Mouse (Mus musculus): ENCODE data around the gene Slc17a8. TPM values are rescaled to one million over a fixed set of nuclear protein-coding genes. Genes with fewer than 3 reads are reported as not detected.

The Slc17a8 gene
- polyA plus RNA-seq, 1 experiment: not detected

GRCm38 (mm10) chr10:89595935-89596334 lies 25.1 kb downstream of the Slc17a8 start:
- Histone ChIP-seq H3K4me3 (replicated peaks; ENCODE audit: extremely low read depth, low read depth, low read length) (no peak overlapping the region), H3K4me1 (ENCODE audit: control insufficient read depth, insufficient read depth, low read length) (no peaks in the 10 kb centered on the region)
- TF ChIP-seq CTCF (IDR thresholded peaks at IDR 0.05; ENCODE audit: insufficient read depth, low read length): no peak
- no peak for TF ChIP-seq POLR2A (IDR thresholded peaks at IDR 0.05; ENCODE audit: borderline replicate concordance, extremely low read depth, low read depth, low read length)
- WGBS: 88% methylated on average over 5 of the region's 5 CpGs
- DNase-seq: no peak

GRCm38 (mm10) chr10:89595514-89595913 lies 25.5 kb downstream of the Slc17a8 start:
- DNase-seq: no peak
- H3K4me1 ChIP-seq (ENCODE audit: control insufficient read depth, insufficient read depth, low read length): no peaks in the 10 kb centered on the region
- 58% methylated on average over 1 of the region's 1 CpGs for WGBS
- TF ChIP-seq POLR2A (IDR thresholded peaks at IDR 0.05; ENCODE audit: borderline replicate concordance, extremely low read depth, low read depth, low read length): no peak
- TF ChIP-seq CTCF (IDR thresholded peaks at IDR 0.05; ENCODE audit: insufficient read depth, low read length): no peak
- no peak overlapping the region for H3K4me3 ChIP-seq (replicated peaks; ENCODE audit: extremely low read depth, low read depth, low read length)

GRCm38 (mm10) chr10:89594309-89594708 lies 26.7 kb downstream of the Slc17a8 start:
- WGBS: 57% methylated on average over 4 of the region's 4 CpGs
- H3K4me1 ChIP-seq (ENCODE audit: control insufficient read depth, insufficient read depth, low read length): no peaks in the 10 kb centered on the region
- no peak overlapping the region for H3K4me3 ChIP-seq (replicated peaks; ENCODE audit: extremely low read depth, low read depth, low read length)
- TF ChIP-seq CTCF (IDR thresholded peaks at IDR 0.05; ENCODE audit: insufficient read depth, low read length) (no peak), POLR2A (IDR thresholded peaks at IDR 0.05; ENCODE audit: borderline replicate concordance, extremely low read depth, low read depth, low read length) (no peak)
- DNase-seq: no peak

- 73% methylated on average over 4 of the region's 4 CpGs for WGBS
- Histone ChIP-seq H3K4me1 (ENCODE audit: control insufficient read depth, insufficient read depth, low read length) (no peaks in the 10 kb centered on the region), H3K4me3 (replicated peaks; ENCODE audit: extremely low read depth, low read depth, low read length) (no peak overlapping the region)
- no peak for TF ChIP-seq POLR2A (IDR thresholded peaks at IDR 0.05; ENCODE audit: borderline replicate concordance, extremely low read depth, low read depth, low read length)
- TF ChIP-seq CTCF (IDR thresholded peaks at IDR 0.05; ENCODE audit: insufficient read depth, low read length): no peak
- DNase-seq: no peak
Measured at GRCm38 (mm10) chr10:89592797-89593196, 28.3 kb downstream of the Slc17a8 start.

GRCm38 (mm10) chr10:89589877-89590276 lies 31.2 kb downstream of the Slc17a8 start:
- H3K4me3 ChIP-seq (replicated peaks; ENCODE audit: extremely low read depth, low read depth, low read length): no peak overlapping the region
- no peaks in the 10 kb centered on the region for H3K4me1 ChIP-seq (ENCODE audit: control insufficient read depth, insufficient read depth, low read length)
- no peak for DNase-seq
- 86% methylated on average over 1 of the region's 1 CpGs for WGBS
- TF ChIP-seq POLR2A (IDR thresholded peaks at IDR 0.05; ENCODE audit: borderline replicate concordance, extremely low read depth, low read depth, low read length) (no peak), CTCF (IDR thresholded peaks at IDR 0.05; ENCODE audit: insufficient read depth, low read length) (no peak)

- 84% methylated on average over 1 of the region's 1 CpGs for WGBS
- no peaks in the 10 kb centered on the region for H3K4me1 ChIP-seq (ENCODE audit: control insufficient read depth, insufficient read depth, low read length)
- no peak overlapping the region for H3K4me3 ChIP-seq (replicated peaks; ENCODE audit: extremely low read depth, low read depth, low read length)
Measured at GRCm38 (mm10) chr10:89588708-89589107, 32.3 kb downstream of the Slc17a8 start.

GRCm38 (mm10) chr10:89584709-89585108 lies 36.3 kb downstream of the Slc17a8 start:
- Histone ChIP-seq H3K4me1 (ENCODE audit: control insufficient read depth, insufficient read depth, low read length) (no peaks in the 10 kb centered on the region), H3K4me3 (replicated peaks; ENCODE audit: extremely low read depth, low read depth, low read length) (no peak overlapping the region)
- DNase-seq: no peak
- TF ChIP-seq POLR2A (IDR thresholded peaks at IDR 0.05; ENCODE audit: borderline replicate concordance, extremely low read depth, low read depth, low read length) (no peak), CTCF (IDR thresholded peaks at IDR 0.05; ENCODE audit: insufficient read depth, low read length) (no peak)
- 84% methylated on average over 4 of the region's 4 CpGs for WGBS

More at GRCm38 (mm10) chr10:89588708-89589107, 32.3 kb downstream of the Slc17a8 start:
- DNase-seq: no peak
- TF ChIP-seq CTCF (IDR thresholded peaks at IDR 0.05; ENCODE audit: insufficient read depth, low read length): no peak

- H3K4me1 ChIP-seq (ENCODE audit: control insufficient read depth, insufficient read depth, low read length): no peaks in the 10 kb centered on the region
- no peak for DNase-seq
- no peak for TF ChIP-seq CTCF (IDR thresholded peaks at IDR 0.05; ENCODE audit: insufficient read depth, low read length)
- no peak for TF ChIP-seq POLR2A (IDR thresholded peaks at IDR 0.05; ENCODE audit: borderline replicate concordance, extremely low read depth, low read depth, low read length)
- WGBS: 86% methylated on average over 4 of the region's 4 CpGs
- H3K4me3 ChIP-seq (replicated peaks; ENCODE audit: extremely low read depth, low read depth, low read length): no peak overlapping the region
Measured at GRCm38 (mm10) chr10:89578801-89579200, 42.3 kb downstream of the Slc17a8 start.

- H3K4me1 ChIP-seq (ENCODE audit: control insufficient read depth, insufficient read depth, low read length): no peaks in the 10 kb centered on the region
- H3K4me3 ChIP-seq (replicated peaks; ENCODE audit: extremely low read depth, low read depth, low read length): no peak overlapping the region
- TF ChIP-seq CTCF (IDR thresholded peaks at IDR 0.05; ENCODE audit: insufficient read depth, low read length) (no peak), POLR2A (IDR thresholded peaks at IDR 0.05; ENCODE audit: borderline replicate concordance, extremely low read depth, low read depth, low read length) (no peak)
- DNase-seq: no peak
- WGBS: 84% methylated on average over 3 of the region's 3 CpGs
Measured at GRCm38 (mm10) chr10:89577666-89578065, 43.4 kb downstream of the Slc17a8 start.

GRCm38 (mm10) chr10:89573421-89573820 lies 47.6 kb downstream of the Slc17a8 start:
- Histone ChIP-seq H3K4me1 (ENCODE audit: control insufficient read depth, insufficient read depth, low read length) (no peaks in the 10 kb centered on the region), H3K4me3 (replicated peaks; ENCODE audit: extremely low read depth, low read depth, low read length) (no peak overlapping the region)
- no peak for DNase-seq
- TF ChIP-seq CTCF (IDR thresholded peaks at IDR 0.05; ENCODE audit: insufficient read depth, low read length): no peak
- no peak for TF ChIP-seq POLR2A (IDR thresholded peaks at IDR 0.05; ENCODE audit: borderline replicate concordance, extremely low read depth, low read depth, low read length)
- WGBS: 58% methylated on average over 3 of the region's 3 CpGs

All from lung, adult 2 months (tissue).